Mouse (Mus musculus) cerebellum, postnatal 25 days (tissue): ENCODE data around the gene Ces2e.
"Not testable (repeated sequence)": the region's sequence is repeated elsewhere in the genome, so short reads cannot be mapped to it uniquely, and the experiment has no call there.

Experiments
- DNase-seq, 2 experiments: peaks; one replicate each; pipeline ENCODE4 v3.0.0; 2021; ENCODE audit warnings: mixed read lengths in 2 of 2

Ces2e gene

DNA sequence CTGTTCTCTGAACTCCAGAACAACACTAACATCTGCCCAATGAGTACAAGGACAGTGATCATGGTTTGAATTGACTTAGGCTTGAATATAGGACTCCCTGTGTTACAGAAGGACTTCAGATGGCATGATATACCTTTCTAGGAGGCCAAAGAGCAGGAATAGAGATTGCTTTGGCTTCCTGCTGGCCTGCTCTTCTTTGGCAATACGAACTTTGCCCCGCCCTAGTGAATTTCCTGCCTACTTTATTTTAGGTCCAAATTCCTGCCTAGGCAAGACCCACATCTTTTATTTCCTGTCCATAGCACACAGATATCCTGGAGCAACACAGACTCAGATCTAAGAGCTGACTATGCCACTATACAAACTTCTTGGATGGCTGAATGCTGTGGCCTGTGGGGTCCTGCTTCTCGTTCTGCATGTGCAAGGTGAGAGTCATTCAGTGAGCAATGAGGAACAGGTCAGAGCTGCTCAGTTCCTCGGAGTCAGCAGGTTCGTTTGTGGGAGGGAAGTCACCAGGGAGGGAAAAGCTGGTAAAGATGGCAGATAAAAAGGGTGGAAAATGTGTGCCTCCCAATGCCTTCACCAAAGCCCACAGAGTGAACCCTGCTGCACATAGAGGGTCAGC, at the start of gene Ces2e:
Gene Ces2e, plus strand, starts transcription at position 289 of the 625 bp plus-strand sequence.
- no peak for DNase-seq

DNA sequence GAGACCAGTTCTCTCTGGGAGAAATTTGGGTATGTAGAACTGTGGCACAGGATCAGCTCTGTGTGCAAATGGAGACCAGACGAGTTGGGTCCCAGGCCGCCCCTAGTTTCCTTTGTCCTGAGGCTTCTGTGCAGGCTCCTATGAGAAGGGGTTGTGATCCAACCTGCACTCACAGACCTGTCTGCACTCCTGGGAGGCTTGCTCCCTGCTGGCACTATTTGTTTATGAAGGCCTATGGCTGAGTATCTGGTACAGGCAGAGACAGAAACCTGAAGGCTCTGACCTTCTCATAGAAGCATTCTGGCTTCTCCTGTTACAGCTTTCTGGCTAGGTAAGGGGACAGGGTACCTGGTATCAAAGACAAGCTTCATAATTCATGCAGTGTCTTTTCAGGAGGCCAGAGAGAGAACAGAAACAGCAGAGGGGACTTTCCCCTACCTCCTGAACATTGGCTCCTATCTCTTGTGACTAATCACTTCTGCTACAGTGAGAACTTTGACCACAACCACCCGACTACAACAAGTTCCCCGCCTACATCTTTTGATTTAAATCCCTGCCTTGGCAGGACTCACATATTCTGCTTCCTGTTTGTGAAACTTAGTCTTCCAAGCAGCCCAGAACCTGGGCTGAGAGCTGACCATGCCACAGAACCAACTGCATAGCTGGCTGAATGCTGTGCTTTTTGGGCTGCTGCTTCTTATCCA, 39.7 kb upstream of the Ces2e start:
- not testable (repeated sequence) for DNase-seq

DNA sequence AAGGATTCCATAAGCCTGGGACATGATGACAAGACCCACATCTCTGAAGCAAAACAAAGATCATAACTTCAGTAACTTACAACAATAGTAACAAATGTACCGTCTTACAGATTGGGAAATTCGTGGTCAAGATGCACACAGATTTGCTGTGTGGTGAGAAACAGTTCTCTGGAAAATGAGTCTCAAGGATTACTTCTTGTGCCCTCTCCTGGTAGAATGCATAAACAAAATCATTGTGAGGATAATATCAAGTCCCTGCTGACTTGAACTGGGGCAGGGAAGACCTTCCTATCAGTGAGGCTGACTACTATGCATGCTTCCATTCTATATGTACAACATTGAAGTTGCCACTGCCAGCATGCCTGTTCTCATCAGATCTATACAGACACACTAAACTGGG, 24.3 kb upstream of the Ces2e start:
- no peak for DNase-seq

DNA sequence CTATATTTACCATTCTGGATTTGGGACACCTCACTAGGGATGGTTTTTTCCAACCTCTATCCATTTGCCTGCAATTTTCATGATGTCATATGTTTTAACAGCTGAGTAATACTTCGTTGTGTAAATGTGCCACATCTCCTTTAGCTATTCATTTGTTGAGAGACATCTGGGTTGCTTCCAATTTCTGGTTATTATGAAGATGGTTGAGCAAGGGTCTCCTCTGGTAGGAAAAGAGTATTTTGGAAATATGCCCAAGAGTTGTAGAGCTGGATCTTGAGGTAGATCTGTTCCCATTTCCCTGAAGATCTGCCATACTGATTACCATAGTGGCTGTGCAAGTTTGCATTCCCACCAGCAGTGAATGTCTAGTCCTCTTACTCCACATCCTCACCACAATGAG, 18.9 kb upstream of the Ces2e start:
- no peak for DNase-seq

DNA sequence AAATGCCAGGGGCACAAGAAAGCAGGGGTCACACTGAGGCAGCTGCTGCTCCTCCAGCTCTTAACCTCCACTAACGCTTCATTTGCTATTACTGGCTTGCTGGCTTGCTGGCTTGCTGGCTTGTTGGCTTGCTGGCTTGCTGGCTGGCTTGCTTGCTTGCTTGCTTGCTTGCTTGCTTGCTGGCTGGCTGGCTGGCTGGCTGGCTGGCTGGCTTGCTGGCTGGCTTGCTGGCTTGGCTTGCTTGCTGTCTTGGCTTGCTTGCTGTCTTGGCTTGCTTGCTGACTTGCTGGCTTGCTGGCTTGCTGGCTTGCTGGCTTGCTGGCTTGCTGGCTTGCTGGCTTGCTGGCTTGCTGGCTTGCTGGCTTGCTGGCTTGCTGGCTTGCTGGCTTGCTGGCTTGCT, 17.0 kb upstream of the Ces2e start:
- DNase-seq = peak; percentile 80 to 85

DNA sequence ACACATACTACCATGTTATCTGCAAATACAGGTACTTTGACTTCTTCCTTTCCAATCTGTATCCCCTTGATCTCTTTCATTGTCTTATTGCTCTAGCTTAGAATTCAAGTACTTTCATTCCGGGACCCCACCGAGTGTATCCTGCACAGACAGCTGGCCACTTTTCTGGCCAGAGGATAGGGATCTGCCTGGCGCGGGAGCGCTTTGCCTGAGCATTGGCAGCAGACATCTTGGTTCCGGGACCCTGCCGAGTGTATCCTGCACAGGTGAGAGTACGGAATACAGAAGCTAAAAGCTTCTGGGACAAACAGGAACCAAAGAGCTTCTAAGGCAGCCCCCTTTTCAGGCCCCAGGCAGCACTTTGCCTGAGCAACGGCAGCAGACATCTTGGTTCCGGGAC, 16.4 kb upstream of the Ces2e start:
- DNase-seq = peak; percentile 22 to 28

DNA sequence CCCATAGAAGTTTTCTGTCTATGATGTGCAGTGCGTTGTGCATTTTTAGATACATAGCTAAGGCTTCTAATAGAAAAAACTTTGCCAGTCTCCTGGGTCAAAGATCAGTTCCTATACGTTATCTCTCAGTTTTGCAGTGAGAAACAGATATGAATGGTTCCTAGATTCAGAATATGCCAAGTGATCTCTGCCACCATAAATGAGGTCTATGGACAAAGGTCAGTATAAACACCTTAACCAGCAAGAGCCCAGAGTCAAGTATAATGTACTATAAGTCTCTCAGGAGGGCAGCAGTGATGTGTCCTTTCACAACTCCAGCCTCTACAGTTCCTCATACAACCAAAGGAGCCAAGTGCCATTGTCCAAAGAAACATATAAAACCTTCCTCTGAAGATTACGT, 1.2 kb downstream of the Ces2e start:
- no peak for DNase-seq

DNA sequence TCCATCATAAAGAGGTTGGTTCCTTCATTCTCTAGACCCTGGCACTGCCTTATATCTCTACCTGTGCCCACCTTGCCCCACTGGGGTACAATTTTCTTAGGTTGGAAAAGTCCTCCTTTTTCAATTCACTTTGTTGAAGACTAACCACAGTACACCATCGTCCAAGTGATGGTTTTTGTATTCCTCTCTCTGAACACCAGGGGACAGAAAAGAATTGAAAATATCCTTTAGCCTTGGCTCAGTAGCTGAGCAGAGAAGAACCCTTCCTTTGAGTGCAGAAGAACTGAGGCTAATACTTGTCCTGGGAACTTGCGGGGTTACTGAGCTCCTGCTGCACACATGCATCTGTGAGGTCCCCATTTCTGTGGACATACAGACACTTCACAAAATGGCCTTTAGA, 18.6 kb downstream of the Ces2e start:
- DNase-seq = no peak

DNA sequence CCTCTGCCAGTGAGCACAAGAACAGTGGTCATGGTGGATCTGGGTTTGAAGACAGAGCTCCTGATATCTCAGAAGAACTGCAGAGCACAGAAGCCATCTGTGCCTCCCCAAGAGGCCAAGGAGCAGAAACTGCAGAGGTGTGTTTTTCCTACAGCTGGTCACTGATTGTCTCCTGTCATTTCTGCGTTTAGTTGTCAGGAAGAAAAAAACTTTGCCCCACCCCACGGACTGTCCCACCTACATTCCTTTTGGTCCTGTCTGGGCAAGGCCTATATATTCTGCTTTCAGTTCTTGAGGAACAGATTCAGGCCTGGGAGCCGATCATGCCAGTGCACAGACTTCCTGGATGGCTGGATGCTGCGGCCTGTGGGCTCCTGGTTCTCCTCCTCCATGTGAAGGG, 21.0 kb downstream of the Ces2e start, which contains the start of gene Ces2f:
Gene Ces2f, plus strand, starts transcription at position 301 of the 400 bp plus-strand sequence.
- DNase-seq = no peak

DNA sequence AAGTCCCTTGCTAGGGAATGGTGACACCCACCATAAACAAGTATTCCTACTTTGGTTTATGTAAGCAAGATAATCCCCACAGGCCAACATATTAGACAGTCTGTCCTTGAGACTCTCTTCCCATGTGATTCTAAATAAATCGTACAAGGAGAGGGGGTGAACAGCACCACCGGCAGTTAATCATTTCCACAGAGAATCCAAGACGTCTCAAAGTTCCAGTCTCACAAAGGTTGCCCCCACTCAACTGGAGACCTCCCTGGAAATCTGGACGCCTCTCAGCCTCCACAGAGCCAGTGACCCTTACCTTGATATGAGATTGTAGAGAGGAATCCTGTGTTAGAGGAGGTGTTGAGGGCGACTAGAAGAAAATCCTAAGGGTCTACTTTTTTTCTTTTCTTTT, 23.0 kb downstream of the Ces2e start:
- no peak for DNase-seq

DNA sequence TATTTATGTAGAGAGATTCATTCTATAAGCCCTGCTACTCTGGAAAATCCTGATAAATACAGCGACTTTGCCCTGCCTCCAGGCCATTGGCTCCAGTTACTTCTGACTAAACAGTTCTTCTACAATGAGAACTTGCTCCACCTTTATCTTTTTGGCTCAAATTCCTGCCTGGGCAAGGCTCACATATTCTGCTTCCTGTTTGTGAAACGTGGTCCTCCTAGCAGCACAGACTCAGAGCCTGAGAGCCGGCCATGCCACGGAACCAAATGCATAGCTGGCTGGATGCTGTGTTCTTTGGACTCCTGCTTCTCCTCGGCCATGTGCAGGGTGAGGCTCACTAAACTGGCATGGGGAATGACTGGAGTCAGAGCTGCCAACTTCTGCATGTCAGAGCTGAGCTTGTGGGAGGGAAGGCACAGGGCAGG, 35.5 kb downstream of the Ces2e start, which contains the start of gene Ces2g:
Gene Ces2g, plus strand, starts transcription at position 182 of the 425 bp plus-strand sequence.
- peak; percentile 15 to 17 for DNase-seq

DNA sequence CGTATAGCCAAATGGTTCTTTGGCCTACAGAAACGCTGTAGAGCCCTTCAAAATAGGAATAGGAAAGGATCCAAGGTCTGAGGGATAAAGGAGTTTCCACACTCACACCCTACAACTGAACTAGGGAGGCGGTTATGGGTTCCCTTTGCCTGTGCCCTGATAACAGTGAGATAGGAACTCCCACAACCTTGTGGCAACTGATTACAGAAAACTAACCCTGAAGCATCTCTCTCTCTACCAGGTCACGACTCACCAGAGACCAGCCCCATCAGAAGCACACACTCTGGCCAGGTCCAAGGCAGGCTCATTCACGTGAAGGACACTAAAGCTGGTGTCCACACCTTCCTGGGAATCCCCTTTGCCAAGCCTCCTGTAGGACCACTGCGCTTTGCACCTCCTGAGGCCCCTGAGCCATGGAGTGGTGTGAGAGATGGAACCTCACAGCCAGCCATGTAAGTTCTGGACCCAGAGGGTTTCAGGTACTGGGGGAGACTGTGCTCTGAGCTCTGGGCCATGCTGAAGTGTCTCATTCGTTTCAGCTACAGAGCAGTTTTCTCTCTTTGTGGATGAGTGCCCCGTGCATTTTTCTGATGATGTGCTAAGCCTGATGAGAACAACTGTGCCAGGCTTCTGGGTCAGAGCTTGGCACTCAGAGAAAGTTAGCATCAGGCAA, 36.3 kb downstream of the Ces2e start:
- no peak for DNase-seq

DNA sequence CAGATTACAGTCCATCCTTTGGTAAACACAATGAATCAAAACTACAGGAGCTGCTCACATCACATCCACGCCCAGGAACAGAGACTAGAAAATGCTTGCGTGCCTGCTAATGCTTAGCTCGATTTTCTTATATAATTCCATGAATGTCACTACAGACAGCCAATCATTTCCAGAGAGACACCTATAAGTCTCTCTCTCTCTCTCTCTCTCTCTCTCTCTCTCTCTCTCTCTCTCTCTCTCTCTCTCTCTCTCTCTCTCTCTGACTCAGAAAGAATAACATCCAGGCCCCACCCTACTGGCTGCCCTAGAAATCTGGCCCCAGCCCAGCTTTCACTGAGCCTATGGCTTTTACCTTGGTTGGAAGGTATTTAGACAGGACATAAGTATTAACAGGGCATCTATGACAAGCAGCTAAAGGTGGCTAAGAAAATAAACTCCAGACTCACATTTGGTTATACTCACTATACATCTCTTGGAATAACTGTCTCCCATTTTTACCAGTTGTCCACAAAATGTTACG, 37.4 kb downstream of the Ces2e start:
- no peak for DNase-seq

DNA sequence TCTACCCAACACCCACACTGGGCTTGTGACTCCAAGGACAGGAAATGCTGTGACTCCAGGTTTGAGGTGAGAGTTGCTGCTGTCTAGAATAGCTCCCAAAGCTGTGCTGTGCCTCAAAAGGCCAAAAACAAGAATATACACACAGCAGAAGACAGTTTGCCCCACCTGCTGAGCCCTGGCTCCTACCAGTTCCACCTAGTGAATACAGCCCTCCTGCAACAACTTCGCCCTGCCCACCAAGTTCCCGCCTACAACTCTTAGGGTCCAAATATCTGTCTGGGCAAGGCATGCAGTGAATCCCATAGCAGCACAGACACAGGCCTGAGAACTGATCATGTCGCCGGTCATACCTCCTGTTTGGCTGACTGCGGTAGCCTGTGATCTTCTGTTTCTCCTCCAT, 58.1 kb downstream of the Ces2e start:
- no peak for DNase-seq
